Mouse (Mus musculus) forebrain, embryonic 15.5 days (tissue): ENCODE results near the gene Tmem179. TPM values are rescaled to one million over a fixed set of nuclear protein-coding genes. Genes with fewer than 3 reads are reported as not detected.

Experiments used
- ATAC-seq: fragments of 200-750 bp; cut with Nextera tagmentation; replicated peaks from 2 replicates; pipeline ENCODE4 v1.8.0; 2017; ENCODE audit warnings: mild to moderate bottlenecking, moderate TSS enrichment, moderate library complexity
- H3K27ac ChIP-seq: fragments of 300-500 bp; sonication (generic); replicated peaks from 2 replicates; pipeline ENCODE4 v1.5.1; 2015; ENCODE audit warnings: mild to moderate bottlenecking, inconsistent platforms
- H3K27me3 ChIP-seq: fragments of 300-500 bp; sonication (generic); 2 replicates; pipeline ENCODE4 v1.6.1; 2015; ENCODE audit warnings: inconsistent platforms
- H3K36me3 ChIP-seq: fragments of 300-500 bp; sonication (generic); 2 replicates; pipeline ENCODE4 v1.6.1; 2015; ENCODE audit warnings: mild to moderate bottlenecking, inconsistent platforms
- H3K4me1 ChIP-seq: fragments of 300-500 bp; sonication (generic); 2 replicates; pipeline ENCODE4 v1.6.1; 2015; ENCODE audit warnings: inconsistent platforms
- H3K4me2 ChIP-seq: fragments of 300-500 bp; sonication (generic); replicated peaks from 2 replicates; pipeline ENCODE4 v1.6.1; 2015; ENCODE audit warnings: mild to moderate bottlenecking, inconsistent platforms
- H3K4me3 ChIP-seq: fragments of 300-500 bp; sonication (generic); 2 replicates; pipeline ENCODE4 v1.5.1; 2015; ENCODE audit warnings: mild to moderate bottlenecking, inconsistent platforms
- H3K9ac ChIP-seq: fragments of 300-500 bp; sonication (generic); replicated peaks from 2 replicates; pipeline ENCODE4 v1.6.1; 2015; ENCODE audit warnings: mild to moderate bottlenecking, inconsistent platforms
- H3K9me3 ChIP-seq: fragments of 300-500 bp; sonication (generic); 2 replicates; pipeline ENCODE4 v1.6.1; 2016; ENCODE audit warnings: inconsistent platforms
- WGBS: fragments of 180-500 bp; shearing (Covaris S2); methylation state at CpG from one replicate; pipeline ENCODE4 v1.1.7; 2015; ENCODE audit warnings: mixed read lengths; 5-methylcytosine and 5-hydroxymethylcytosine counted together
- polyA plus RNA-seq: library from polyadenylated mRNA; unstranded; fragments of >200 nt; fragmentation: Nextera tagmentation; extraction: Ambion mirVana; gene quantifications from 2 replicates; pipeline ENCODE4 v1.2.1, GENCODE M21; 2015

Tmem179 gene
- polyA plus RNA-seq, 1 experiment from 2014 or later = 51.6 TPM

- Histone ChIP-seq H3K27ac (peak overlapping the region; percentile 19; the same call in 1 of the 2 replicates), H3K4me1 (peaks cover 16% of the 10 kb centered on the region; the same call in 1 of the 2 replicates), H3K9ac (no peak overlapping the region), H3K27me3 (no peaks in the 10 kb centered on the region), H3K9me3 (no peaks in the 10 kb centered on the region), H3K4me2 (no peak overlapping the region), H3K4me3 (no peak overlapping the region), H3K36me3 (no peaks in the 10 kb centered on the region)
- no peak for ATAC-seq
- 29% methylated on average over 4 of the region's 4 CpGs for WGBS
Measured at GRCm38 (mm10) chr12:112518105-112518504, 1.6 kb upstream of the Tmem179 start.

DNA sequence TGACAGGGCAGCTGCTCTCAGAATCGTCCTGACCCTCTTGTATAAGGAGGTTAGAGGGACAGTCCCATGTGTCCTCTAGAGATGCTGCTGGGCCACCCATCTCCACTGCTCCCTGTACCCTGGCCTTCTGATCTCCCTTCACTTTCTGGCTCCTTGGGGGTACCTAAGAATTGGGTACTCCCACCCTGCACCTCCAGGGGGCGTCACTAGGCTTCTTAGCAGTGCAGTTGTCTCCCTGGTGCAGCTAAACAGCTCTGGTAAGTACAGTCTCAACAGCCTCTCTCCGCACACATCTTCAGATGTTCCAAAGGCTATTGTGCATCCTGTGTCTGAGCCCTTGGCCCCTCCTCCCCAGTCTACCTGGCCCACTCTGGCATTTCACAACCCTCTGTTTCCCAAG lies 1.6 kb downstream of the Tmem179 start:
- H3K27ac ChIP-seq = peak overlapping the region; percentile 41; the same call in 1 of the 2 replicates
- no peak overlapping the region for H3K9ac ChIP-seq
- no peaks in the 10 kb centered on the region for H3K36me3 ChIP-seq
- WGBS = 60% methylated on average over 3 of the region's 3 CpGs
- H3K4me1 ChIP-seq = peaks cover 32% of the 10 kb centered on the region
- no peak overlapping the region for H3K4me2 ChIP-seq
- no peak for ATAC-seq
- no peak overlapping the region for H3K4me3 ChIP-seq
- peaks cover 3% of the 10 kb centered on the region; the same call in 1 of the 2 replicates for H3K27me3 ChIP-seq
- no peaks in the 10 kb centered on the region for H3K9me3 ChIP-seq

DNA sequence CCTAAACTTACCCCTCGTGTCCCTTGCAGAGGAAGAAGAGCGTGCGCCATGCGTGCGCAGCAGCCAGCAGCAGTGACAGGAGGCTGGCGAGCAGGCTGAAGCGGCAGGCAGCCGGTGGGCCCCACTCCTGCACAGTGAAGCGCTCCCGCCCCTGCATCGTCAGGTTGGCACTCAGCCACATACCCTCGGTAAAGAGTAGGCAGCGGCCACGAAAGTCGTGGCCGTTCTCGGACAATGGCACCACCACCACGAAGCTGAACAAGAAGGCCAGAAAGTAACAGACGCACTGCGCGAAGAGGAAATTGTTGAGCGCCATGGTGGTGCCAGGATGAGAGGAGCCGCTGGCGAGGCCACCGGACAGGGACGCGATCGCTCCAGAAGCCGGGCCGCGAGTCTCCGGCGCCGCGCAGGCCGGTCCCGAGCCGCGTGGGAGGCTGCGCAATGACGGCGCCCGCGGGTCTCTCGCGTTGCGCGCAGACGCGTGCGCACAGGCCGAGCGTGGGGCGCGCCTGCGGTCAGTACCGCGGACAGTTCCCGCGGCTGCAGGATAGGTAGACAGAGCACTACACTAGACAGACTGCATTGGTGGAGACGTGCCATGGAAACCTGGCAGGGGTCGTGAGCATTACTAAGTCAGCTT lies 5.7 kb downstream of the Tmem179 start:
- no peaks in the 10 kb centered on the region for H3K9me3 ChIP-seq
- peak overlapping the region; percentile 71 for H3K27ac ChIP-seq
- H3K4me2 ChIP-seq = peak overlapping the region; percentile 69
- H3K27me3 ChIP-seq = peaks cover 3% of the 10 kb centered on the region; the same call in 1 of the 2 replicates
- WGBS = under 1% methylated on average over 62 of the region's 62 CpGs
- peak; percentile 68 for ATAC-seq
- peak overlapping the region; percentile 47 for H3K4me3 ChIP-seq
- H3K4me1 ChIP-seq = peaks cover 49% of the 10 kb centered on the region
- H3K9ac ChIP-seq = peak overlapping the region; percentile 53
- no peaks in the 10 kb centered on the region for H3K36me3 ChIP-seq

DNA sequence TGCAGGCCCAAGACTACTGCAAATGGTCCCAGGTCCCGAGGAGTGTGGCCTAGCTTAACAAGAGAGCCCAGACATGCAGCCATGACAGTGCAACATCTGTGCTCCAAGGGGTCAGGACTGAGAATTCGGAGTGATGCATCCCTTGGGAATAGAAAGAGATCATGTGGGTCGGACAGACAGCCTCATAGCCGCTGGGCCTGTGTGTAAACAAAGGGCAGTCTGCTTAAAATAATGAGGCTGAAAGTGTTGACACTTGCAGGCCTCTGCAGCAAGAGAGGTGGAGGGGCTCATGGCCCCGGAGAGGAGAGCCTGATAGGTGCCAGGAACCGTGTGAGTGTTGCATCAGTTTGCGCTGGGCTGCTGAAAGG lies 6.2 kb downstream of the Tmem179 start:
- H3K27me3 ChIP-seq = peaks cover 3% of the 10 kb centered on the region; the same call in 1 of the 2 replicates
- peak overlapping the region; percentile 71 for H3K27ac ChIP-seq
- 24% methylated on average over 7 of the region's 7 CpGs for WGBS
- H3K9ac ChIP-seq = peak overlapping the region; percentile 53
- peak overlapping the region; percentile 69 for H3K4me2 ChIP-seq
- no peaks in the 10 kb centered on the region for H3K9me3 ChIP-seq
- peaks cover 49% of the 10 kb centered on the region for H3K4me1 ChIP-seq
- H3K4me3 ChIP-seq = peak overlapping the region; percentile 47
- no peaks in the 10 kb centered on the region for H3K36me3 ChIP-seq
- 0 out of 2 replicates have a peak, but pooled peaks have one; percentile 7 for ATAC-seq

- no peak for ATAC-seq
- H3K4me3 ChIP-seq = no peak overlapping the region
- peaks cover 3% of the 10 kb centered on the region; the same call in 1 of the 2 replicates for H3K27me3 ChIP-seq
- H3K9ac ChIP-seq = no peak overlapping the region
- H3K36me3 ChIP-seq = no peaks in the 10 kb centered on the region
- 0 out of 2 replicates have a peak overlapping the region, but pooled peaks have one; percentile 25 for H3K4me2 ChIP-seq
- H3K4me1 ChIP-seq = peaks cover 49% of the 10 kb centered on the region
- H3K27ac ChIP-seq = peak overlapping the region; percentile 70
- WGBS = 87% methylated on average over 3 of the region's 3 CpGs
- no peaks in the 10 kb centered on the region for H3K9me3 ChIP-seq
Measured at GRCm38 (mm10) chr12:112507984-112508383, 8.6 kb downstream of the Tmem179 start.

GRCm38 (mm10) chr12:112507264-112507663 lies 9.3 kb downstream of the Tmem179 start:
- H3K36me3 ChIP-seq = no peaks in the 10 kb centered on the region
- no peak overlapping the region for H3K9ac ChIP-seq
- 18% methylated on average over 4 of the region's 4 CpGs for WGBS
- no peak overlapping the region for H3K4me3 ChIP-seq
- peak; percentile 58 for ATAC-seq
- H3K27me3 ChIP-seq = peaks cover 3% of the 10 kb centered on the region; the same call in 1 of the 2 replicates
- H3K27ac ChIP-seq = peak overlapping the region; percentile 70
- H3K4me2 ChIP-seq = peak overlapping the region; percentile 25
- H3K9me3 ChIP-seq = no peaks in the 10 kb centered on the region
- peaks cover 49% of the 10 kb centered on the region for H3K4me1 ChIP-seq

DNA sequence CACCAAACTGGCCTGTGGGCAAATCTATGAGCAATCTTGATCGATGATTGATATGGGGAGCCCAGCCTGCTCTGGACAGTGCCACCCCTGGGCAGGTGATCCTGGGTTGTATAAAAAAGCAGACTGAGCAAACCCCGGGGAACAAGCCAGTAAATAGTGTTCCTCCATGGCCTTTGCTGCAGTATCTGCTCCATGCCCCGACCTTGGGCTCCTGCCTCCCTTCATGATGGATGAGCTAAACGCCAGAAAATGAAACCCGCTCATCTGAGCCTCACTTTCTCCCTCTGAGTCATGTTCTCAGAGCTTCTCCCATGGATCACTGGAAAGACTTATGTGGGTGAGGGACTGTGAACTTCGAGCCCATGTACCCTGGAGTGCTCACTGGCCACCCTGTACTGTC lies 10.3 kb downstream of the Tmem179 start:
- no peak for ATAC-seq
- Histone ChIP-seq H3K27ac (no peak overlapping the region), H3K4me3 (no peak overlapping the region)

DNA sequence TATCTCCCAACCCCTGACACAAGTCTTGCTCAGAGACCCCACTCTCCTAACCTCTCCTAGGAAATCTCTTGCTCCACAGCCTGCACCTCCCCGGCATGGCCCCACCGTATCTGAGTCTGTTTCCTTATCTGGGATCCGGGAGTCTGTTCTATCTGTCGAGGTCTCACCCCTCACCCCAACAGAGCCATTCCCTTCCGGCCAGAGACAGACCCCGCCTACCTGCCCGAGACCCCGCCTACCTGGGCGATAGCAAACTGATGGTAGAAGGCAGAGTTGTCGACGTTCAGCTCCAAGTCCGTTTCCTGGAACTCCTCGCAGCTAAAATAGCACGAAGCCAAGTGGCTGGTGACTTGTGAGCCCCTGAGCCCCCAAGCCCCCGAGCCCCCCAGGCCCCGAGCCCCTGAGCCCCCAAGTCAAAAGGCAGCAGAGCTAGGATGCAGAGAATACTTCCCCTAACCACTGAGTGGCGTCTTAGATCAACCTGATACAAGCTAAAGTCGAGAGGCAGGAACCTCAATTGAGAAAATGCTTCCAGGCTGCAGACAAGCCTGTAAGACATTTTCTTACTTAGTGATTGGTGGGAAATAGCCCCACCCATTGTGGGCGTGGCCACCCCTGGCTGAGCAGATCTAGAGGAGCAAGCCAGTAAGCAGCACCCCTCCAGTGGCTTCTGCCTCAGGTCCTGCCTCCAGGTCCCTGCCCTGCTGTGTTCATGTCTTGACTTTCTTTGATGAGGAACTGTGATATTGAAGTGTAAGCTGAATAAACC lies 13.4 kb downstream of the Tmem179 start:
- Histone ChIP-seq H3K4me1 (peaks cover 16% of the 10 kb centered on the region), H3K4me3 (no peak overlapping the region), H3K27ac (no peak overlapping the region), H3K9ac (no peak overlapping the region), H3K27me3 (no peaks in the 10 kb centered on the region), H3K4me2 (no peak overlapping the region), H3K36me3 (no peaks in the 10 kb centered on the region), H3K9me3 (no peaks in the 10 kb centered on the region)
- 43% methylated on average over 19 of the region's 19 CpGs for WGBS
- no peak for ATAC-seq

More for the DNA sequence above, 10.3 kb downstream of the Tmem179 start:
- no peak overlapping the region for H3K4me2 ChIP-seq
- H3K27me3 ChIP-seq = no peaks in the 10 kb centered on the region
- WGBS = 79% methylated on average over 6 of the region's 6 CpGs
- H3K9me3 ChIP-seq = no peaks in the 10 kb centered on the region
- H3K9ac ChIP-seq = no peak overlapping the region
- peaks cover 45% of the 10 kb centered on the region for H3K4me1 ChIP-seq
- H3K36me3 ChIP-seq = no peaks in the 10 kb centered on the region

GRCm38 (mm10) chr12:112498683-112499082 lies 17.9 kb downstream of the Tmem179 start:
- Histone ChIP-seq H3K9ac (no peak overlapping the region), H3K36me3 (no peaks in the 10 kb centered on the region), H3K4me3 (no peak overlapping the region), H3K4me2 (no peak overlapping the region), H3K27ac (no peak overlapping the region), H3K4me1 (0 out of 2 replicates have a peak, but pooled peaks cover under 1% of the 10 kb centered on the region), H3K27me3 (no peaks in the 10 kb centered on the region), H3K9me3 (no peaks in the 10 kb centered on the region)
- ATAC-seq = peak; percentile 24; the same call in 1 of the 2 replicates
- WGBS = 41% methylated on average over 11 of the region's 11 CpGs

- H3K9me3 ChIP-seq = no peaks in the 10 kb centered on the region
Measured at GRCm38 (mm10) chr12:112497731-112498130, 18.8 kb downstream of the Tmem179 start.

DNA sequence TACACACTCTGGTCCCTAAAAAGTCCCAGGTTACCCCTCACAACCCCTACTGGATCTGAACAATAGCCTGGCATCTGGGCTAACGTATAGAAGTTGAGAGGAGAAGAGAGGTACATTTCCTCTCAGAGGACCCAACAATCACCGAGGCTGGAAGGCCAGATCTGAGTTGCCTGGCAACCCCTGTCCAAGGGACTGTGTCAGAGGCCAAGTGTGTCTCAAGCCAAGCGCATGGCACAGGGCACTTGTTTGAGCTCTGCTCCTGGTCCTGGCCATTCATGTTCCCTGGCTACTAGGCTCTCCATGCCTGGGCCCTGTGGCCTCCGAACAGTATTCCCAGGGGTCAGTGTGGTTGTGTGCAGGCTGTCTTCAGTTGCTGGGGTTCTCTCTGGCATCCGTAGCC lies 20.4 kb downstream of the Tmem179 start:
- no peaks in the 10 kb centered on the region for H3K36me3 ChIP-seq
- peaks cover 7% of the 10 kb centered on the region; the same call in 1 of the 2 replicates for H3K4me1 ChIP-seq
- no peak overlapping the region for H3K27ac ChIP-seq
- no peaks in the 10 kb centered on the region for H3K9me3 ChIP-seq
- H3K27me3 ChIP-seq = no peaks in the 10 kb centered on the region
- no peak overlapping the region for H3K9ac ChIP-seq
- H3K4me3 ChIP-seq = no peak overlapping the region
- no peak for ATAC-seq
- no peak overlapping the region for H3K4me2 ChIP-seq
- WGBS = 61% methylated on average over 5 of the region's 5 CpGs

More at GRCm38 (mm10) chr12:112497731-112498130, 18.8 kb downstream of the Tmem179 start:
- ATAC-seq = no peak
- Histone ChIP-seq H3K27ac (no peak overlapping the region), H3K36me3 (no peaks in the 10 kb centered on the region), H3K4me3 (no peak overlapping the region), H3K4me1 (peaks cover 4% of the 10 kb centered on the region; the same call in 1 of the 2 replicates), H3K9ac (no peak overlapping the region), H3K27me3 (no peaks in the 10 kb centered on the region), H3K4me2 (no peak overlapping the region)
- 83% methylated on average over 8 of the region's 8 CpGs for WGBS

GRCm38 (mm10) chr12:112490444-112490939 lies 26.1 kb downstream of the Tmem179 start:
- H3K27me3 ChIP-seq = no peaks in the 10 kb centered on the region
- no peak overlapping the region for H3K27ac ChIP-seq
- H3K9me3 ChIP-seq = no peaks in the 10 kb centered on the region
- H3K4me3 ChIP-seq = no peak overlapping the region
- no peak overlapping the region for H3K9ac ChIP-seq
- WGBS = 31% methylated on average over 3 of the region's 3 CpGs
- peaks cover 11% of the 10 kb centered on the region; the same call in 1 of the 2 replicates for H3K4me1 ChIP-seq
- no peak; the same call in 1 of the 2 replicates for ATAC-seq
- H3K36me3 ChIP-seq = no peaks in the 10 kb centered on the region
- H3K4me2 ChIP-seq = no peak overlapping the region
